Mouse (Mus musculus) cerebellum, adult 18-20 months (tissue): ENCODE results near the gene Ctxn2.
"Not testable (repeated sequence)": the region's sequence is repeated elsewhere in the genome, so short reads cannot be mapped to it uniquely, and the experiment has no call there.

Experiments used
- DNase-seq, 2 experiments: peaks; one replicate each; pipeline ENCODE4 v3.0.0; 2021

The Ctxn2 gene

DNA sequence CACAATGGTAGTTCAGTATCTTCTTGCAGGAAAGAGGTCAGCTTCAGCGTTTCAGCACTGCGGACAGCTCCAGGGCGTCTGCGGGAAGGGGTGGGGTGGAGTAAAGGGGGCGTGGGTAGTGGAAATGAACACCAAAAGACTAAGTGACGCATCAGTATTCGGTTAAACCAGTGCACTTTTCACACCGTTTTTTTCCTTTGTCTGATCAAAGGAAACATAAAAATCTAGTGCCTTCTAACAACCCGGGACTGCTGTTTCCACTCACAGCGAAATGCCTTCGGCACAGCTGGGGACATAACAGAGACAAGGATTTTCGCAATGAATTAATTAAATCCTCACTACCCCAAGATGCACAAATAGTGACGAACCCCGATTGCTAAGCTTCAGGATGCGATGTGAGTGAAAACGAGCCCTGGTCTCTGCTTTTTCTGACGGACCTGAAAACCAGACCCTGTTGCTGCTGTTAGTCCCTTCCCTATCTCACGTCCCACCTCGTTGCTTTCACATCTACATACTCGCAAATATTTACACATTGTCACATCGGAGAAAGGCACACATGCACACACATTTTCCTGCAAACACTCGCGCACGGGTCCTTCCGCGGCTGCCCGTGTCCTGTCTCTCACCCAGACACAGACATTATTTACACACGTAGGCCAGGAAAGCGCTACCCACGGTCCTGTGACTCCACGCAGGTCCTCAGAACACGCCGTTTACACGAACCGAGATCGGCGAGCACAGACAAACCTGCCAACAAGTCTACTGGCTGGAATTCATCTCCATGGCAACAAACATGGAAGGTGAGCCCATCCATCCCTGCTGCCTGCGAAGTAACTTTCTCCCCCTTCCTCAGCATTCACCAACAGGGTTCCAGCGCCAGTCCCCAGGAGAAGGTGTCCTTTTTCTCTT, at the start of gene Ctxn2:
Gene Ctxn2 (plus strand): TSS at position 790 of the 909 bp plus-strand sequence.
- peak; percentile 38 to 55 for DNase-seq

GRCm38 (mm10) chr2:125088757-125089156, 47.7 kb upstream of the Ctxn2 start:
- no peak for DNase-seq

DNA sequence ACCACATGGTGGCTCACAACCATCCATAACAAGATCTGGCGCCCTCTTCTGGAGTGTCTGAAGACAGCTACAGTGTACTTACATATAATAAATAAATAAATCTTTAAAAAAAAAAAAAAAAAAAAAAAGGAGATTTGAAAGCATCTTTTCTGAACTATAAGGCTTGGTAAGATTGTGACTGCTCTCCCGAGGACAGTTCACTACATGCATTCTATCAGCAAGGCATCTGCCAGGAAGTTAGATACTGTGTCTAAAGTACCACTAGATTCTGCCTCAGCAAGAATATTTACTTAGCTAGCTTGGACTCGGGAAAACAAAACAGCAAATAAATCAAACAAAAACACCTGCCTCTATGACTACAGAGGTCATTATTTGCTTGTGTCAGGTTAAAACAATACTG, 44.4 kb upstream of the Ctxn2 start:
- not testable (repeated sequence) for DNase-seq

DNA sequence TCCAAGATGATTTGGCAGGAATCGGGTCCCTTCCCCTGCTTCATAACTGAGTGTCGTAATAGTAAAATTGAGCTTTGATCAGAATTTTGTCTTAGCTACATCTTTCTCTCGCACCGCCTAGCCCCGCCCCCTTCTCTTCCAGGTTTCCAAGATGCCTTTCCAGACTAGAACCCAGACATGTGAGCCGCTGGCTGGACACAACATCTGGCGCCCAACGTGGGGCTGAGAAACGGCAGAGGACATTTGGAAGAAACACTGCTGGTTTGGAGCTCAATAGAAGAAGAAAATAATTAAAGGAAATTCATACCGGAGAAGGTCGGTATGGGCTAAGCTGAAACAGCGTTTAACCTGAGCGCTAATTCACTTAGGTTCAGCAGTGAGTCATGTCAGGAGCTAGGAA, 32.0 kb upstream of the Ctxn2 start:
- DNase-seq = not testable (repeated sequence)

DNA sequence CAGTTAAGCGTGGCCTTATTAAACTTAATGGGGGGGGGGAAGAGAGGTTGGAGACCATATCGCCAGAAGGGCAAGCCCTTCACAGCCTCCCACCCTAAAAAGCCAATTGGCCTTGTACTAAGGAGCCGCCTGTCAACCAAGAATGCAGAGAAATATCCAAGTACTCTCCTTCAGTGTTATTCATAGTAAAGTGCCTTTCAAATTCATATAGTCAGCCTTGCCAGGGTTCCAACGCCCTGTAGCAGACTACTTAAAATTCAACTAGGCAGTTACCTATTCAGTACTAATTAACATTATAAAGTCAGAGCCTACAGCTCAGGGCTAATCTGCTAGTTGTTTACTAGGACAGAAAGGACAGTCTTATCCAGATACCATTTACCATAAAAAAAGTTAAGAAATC, 30.0 kb upstream of the Ctxn2 start:
- not testable (repeated sequence) for DNase-seq

DNA sequence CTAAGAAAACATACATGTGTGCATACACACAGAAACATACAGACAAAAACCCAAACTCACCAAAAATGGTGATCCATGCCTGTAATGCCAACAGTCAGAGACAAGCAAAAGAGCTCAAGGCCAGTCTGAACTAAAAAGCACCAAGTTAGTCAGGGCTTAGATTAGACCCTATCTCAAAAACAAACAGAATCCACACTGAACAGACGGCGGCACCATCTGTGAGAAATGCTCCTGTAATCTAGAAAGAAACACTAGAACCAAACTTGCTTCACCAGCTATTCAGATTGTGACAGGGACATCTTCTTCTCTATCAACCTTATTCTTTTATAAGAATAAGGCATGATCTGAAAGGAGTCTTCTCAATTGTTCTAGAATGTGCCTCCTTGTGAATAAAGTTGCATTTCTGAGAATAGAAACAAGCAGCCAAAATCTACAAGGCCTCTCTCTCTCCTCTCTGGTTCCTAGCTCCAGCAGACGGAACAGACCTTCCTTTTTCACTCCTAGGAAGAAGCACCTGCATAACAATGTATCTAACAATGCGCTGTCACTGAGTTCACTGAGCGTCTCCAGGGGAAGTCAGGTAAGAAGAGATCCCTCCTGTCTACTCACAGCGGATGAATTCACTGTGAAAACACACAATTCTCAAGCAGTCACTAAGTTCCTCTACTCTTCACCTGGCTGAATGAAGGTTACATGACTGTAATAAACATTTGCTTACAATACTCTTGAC, 16.9 kb upstream of the Ctxn2 start:
- peak; percentile 29 to 35 for DNase-seq

- no peak for DNase-seq
These were observed 14.2 kb upstream of the Ctxn2 start for GRCm38 (mm10) chr2:125122288-125122623.

GRCm38 (mm10) chr2:125122624-125123476, 13.6 kb upstream of the Ctxn2 start:
- DNase-seq = peak; percentile 73 to 79

- DNase-seq = peak; percentile 73 to 88
These were observed 13.0 kb upstream of the Ctxn2 start, which contains the start of gene Myef2 for GRCm38 (mm10) chr2:125123477-125123852. Myef2 (minus strand) TSS chr2:125123661.

DNA sequence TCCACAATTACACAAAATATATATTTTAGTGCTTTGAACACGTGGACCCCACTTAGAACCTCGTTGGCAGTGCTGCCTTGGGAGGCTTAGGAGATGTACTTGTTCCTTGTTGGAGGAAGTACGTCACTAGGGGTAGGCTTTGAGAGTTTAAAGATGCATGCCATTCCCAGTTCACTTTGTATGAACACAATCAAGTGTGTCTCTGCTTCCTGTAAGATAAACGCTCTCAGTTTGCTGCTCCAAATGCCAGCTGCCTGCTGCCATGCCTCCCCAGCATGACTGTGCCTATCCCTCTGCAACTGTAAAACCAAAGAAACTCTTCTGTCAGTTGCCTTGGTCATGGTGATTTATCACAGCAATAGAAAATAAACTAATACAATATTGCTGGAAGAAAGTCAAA, 10.7 kb upstream of the Ctxn2 start:
- DNase-seq = no peak

- DNase-seq = no peak
These were observed 9.7 kb upstream of the Ctxn2 start for GRCm38 (mm10) chr2:125126792-125127191.

DNA sequence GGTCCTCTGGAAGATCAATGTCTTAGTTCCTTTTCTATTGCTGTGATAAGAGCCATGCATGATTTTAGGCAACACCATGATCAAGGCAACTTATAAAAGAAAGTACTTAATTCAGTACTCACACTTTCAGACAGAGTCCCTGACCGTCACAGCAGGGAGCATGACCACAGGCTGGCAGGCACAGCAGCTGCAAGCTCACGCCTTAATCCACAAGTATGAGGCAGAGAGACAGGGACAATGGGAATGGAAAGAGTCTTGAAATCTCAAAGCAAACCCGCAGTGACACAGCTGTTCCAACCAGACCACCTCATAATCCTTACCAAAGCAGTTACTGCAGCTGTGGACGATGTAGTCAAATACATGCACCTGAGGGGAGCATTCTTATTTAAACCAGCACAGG, 2.4 kb upstream of the Ctxn2 start:
- DNase-seq = no peak

GRCm38 (mm10) chr2:125136846-125137245, 354 bp downstream of the Ctxn2 start:
- DNase-seq = no peak

DNA sequence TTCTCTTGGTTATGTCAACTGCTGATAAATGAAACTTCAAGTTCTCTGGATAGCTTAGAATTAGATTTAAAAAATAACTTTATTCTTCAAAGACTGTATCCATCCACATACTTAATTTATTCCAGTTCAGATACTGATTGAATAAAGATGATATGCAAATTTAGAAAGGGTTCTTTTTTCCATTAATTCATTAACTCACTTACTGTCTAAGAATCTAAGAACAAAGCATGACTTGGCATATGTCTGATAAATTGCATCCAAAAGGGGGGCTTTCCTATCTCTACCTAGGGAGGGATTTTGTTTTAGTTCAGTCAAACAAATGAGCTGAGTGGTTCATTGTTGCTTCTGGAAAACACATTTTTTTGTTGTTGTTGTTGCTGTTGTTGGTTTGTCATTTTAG, 5.8 kb downstream of the Ctxn2 start:
- DNase-seq = no peak

DNA sequence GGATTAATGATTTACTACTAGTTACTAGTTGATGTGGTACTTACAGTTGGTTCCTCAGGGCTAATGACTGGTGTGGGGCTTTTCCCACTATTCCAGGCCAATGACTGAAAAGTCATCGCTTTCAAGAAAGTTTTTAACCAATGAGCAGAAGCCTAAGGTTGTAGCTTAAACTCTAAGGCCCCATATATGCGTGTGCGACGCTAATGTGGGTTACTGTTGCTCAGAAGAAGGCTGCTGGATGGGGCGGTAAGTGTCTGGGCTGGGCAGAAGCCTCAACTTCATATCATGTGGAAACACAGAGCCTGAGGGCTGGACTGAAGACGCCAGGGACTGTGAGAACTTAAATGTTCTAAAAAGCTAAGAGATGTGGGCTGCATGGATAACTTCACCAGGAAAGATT, 15.9 kb downstream of the Ctxn2 start, which contains the start of gene Slc12a1:
Gene Slc12a1 (plus strand): TSS at position 118 of the 400 bp plus-strand sequence.
- DNase-seq = no peak

DNA sequence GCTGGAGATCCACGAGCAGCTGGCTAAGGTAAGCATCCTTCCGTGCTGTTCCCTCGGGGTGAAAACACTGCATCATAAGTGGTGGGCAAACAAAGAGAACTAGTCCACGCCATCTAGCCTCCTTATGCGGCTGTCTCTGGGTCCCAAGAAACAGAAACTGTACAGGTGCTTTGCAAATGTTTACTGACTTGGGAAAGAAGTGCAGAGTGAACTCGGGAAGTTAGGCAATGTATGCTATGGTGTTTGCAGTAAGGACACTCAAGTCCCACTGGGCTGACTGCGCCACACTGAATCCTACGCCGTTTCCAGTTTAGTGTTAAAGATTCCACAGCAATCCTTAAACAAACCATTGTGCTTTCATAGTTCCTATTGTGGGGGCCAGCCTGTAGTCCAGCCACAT, 17.8 kb downstream of the Ctxn2 start:
- no peak for DNase-seq

DNA sequence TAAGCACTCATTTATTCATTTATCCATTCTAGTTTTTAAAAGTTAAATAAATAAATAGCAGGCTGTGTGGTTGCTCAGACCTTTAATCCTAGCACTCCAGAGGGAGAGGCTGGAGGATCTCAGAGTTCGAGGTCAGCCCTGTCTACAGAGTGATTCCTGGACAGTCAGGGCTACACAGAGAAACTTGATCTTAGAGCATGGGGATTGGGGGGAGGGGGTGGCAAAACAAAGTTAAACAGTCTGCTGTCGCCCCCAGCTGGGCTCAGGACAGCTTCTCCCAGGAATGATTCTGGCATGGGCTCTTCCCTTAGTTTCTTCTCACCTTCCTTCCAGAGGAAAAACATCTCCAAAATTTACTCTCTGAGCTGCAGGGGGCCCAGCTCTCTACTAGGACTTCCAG, 19.0 kb downstream of the Ctxn2 start:
- DNase-seq = no peak

GRCm38 (mm10) chr2:125162012-125162470, 25.5 kb downstream of the Ctxn2 start:
- no peak for DNase-seq

GRCm38 (mm10) chr2:125178225-125178798, 41.8 kb downstream of the Ctxn2 start:
- DNase-seq = no peak

- no peak for DNase-seq
These were observed 51.4 kb downstream of the Ctxn2 start for GRCm38 (mm10) chr2:125187904-125188303.

DNA sequence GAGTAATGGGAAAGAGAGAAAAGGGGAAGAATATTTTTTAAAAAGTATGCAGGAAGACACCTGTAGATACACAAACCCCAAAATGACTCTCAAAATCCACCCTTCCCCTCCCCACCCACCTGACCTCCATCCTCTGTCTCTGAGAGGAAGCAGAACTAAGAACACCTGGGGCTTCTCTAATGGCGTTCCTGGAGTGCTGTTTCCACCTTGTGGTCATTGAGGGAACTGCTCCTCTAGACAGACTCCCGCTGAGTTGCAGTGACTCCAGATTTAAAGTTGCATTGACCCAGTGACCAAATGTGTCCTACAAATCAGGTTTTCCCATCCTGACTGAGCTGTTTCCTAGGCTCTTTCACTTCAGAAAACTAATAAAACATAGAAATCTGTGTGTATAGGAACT, 52.7 kb downstream of the Ctxn2 start:
- DNase-seq = peak; percentile 54 to 67

DNA sequence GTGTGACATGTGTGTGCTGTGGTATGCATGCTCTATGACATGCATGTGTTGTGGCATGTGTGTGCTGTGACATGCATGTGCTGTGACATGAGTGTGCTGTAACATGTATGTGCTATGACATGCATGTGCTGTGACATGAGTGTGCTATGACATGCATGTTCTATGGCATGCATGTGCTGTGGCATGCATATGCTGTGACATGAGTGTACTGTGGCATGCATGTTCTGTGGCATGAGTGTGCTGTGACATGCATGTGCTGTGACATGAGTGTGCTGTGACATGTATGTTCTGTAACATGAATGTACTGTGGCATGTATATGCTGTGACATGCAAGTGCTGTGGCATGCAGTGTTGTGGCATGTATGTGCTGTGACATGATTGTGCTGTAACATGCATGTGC, 56.4 kb downstream of the Ctxn2 start:
- no peak for DNase-seq

DNA sequence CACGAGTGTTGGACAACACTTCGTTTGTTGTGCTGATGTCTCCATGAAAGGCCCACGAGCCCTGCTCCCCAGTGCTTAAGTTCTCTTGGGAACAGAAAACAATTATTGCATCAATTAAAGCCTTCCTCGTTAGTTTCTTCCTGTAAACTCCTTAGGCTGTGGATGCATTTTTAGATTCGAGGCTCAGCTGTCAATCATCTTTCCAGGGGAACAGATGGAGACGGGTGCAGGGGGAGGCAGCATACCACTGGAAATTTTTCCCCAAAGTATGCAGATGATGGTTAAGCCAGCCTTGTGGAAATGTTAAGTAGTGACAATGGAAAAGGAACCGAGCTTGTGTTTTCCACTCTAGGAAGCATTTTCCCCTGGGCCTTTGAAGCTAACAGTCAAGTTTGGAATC, 60.3 kb downstream of the Ctxn2 start:
- no peak for DNase-seq
